Mouse (Mus musculus): ENCODE results near the gene Srprb.

DNA sequence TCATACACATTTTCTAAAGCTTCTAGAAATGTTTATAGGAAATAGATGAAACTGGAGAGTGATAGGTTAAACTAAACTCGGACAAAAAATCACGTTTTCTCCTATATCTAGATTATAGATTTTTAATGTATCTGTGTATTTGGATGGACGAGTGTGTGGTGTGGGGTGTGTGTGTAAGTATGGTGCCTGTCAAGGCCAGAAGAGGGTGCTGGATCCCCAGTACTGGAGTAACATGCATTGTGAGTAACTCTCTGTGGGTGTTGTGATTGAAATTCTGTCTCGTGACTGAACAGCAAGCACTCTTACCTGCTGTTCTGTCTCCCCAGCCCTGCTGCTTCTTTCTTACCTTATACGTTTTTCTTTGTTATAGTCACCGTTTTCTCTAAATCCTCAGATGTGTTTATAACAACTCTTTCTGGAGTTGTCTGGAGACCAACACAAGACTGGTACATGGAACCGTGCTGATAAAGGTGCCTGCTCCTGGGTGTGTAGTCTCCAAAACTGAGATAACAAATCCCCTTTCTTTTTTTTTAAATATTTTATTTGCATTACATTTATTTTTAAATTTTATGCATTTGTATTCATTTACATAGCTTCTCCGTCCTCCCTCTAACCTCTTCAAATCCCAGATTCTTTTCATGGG, 44.7 kb upstream of the Srprb start:
- TF ChIP-seq TAL1 (IDR thresholded peaks at IDR 0.05; ENCODE audit: low read length), result no peak
- TF ChIP-seq GATA1 (IDR thresholded peaks at IDR 0.05; ENCODE audit: low read length), result no peak
